Mouse (Mus musculus) midbrain, embryonic 12.5 days (tissue): ENCODE measurements around the gene Gnl3. TPM values are rescaled to one million over a fixed set of nuclear protein-coding genes. Genes with fewer than 3 reads are reported as not detected.

Experiments
- ATAC-seq: fragments of 200-750 bp; cut with Nextera tagmentation; 2 replicates; pipeline ENCODE4 v1.8.0; 2017; ENCODE audit warnings: low read depth, moderate TSS enrichment, moderate library complexity; ENCODE audit not compliant: low FRiP score
- H3K27ac ChIP-seq: fragments of 300-500 bp; sonication (generic); replicated peaks from 2 replicates; pipeline ENCODE4 v1.5.1; 2016; ENCODE audit warnings: mild to moderate bottlenecking
- H3K27me3 ChIP-seq: fragments of 300-500 bp; sonication (generic); 2 replicates; pipeline ENCODE4 v1.6.1; 2016; ENCODE audit warnings: mild to moderate bottlenecking
- H3K36me3 ChIP-seq: fragments of 300-500 bp; sonication (generic); 2 replicates; pipeline ENCODE4 v1.6.1; 2016
- H3K4me1 ChIP-seq: fragments of 300-500 bp; sonication (generic); 2 replicates; pipeline ENCODE4 v1.6.1; 2016
- H3K4me2 ChIP-seq: fragments of 300-500 bp; sonication (generic); replicated peaks from 2 replicates; pipeline ENCODE4 v1.6.1; 2016; ENCODE audit warnings: mild to moderate bottlenecking, moderate library complexity
- H3K4me3 ChIP-seq: fragments of 300-500 bp; sonication (generic); 2 replicates; pipeline ENCODE4 v1.5.1; 2016; ENCODE audit warnings: mild to moderate bottlenecking
- H3K9ac ChIP-seq: fragments of 300-500 bp; sonication (generic); replicated peaks from 2 replicates; pipeline ENCODE4 v1.6.1; 2016; ENCODE audit warnings: mild to moderate bottlenecking, moderate library complexity
- H3K9me3 ChIP-seq: fragments of 300-500 bp; sonication (generic); 2 replicates; pipeline ENCODE4 v1.6.1; 2016; ENCODE audit warnings: mild to moderate bottlenecking
- WGBS: fragments of 180-500 bp; shearing (Covaris S2); methylation state at CpG from one replicate; pipeline ENCODE4 v1.1.7; 2016; 5-methylcytosine and 5-hydroxymethylcytosine counted together
- polyA plus RNA-seq: library from polyadenylated mRNA; unstranded; fragments of >200 nt; fragmentation: Nextera tagmentation; extraction: Ambion mirVana; gene quantifications from 2 replicates; pipeline ENCODE4 v1.2.1, GENCODE M21; 2016

The Gnl3 gene
- polyA plus RNA-seq = 79.5 and 80.7 TPM in 2 replicates

DNA sequence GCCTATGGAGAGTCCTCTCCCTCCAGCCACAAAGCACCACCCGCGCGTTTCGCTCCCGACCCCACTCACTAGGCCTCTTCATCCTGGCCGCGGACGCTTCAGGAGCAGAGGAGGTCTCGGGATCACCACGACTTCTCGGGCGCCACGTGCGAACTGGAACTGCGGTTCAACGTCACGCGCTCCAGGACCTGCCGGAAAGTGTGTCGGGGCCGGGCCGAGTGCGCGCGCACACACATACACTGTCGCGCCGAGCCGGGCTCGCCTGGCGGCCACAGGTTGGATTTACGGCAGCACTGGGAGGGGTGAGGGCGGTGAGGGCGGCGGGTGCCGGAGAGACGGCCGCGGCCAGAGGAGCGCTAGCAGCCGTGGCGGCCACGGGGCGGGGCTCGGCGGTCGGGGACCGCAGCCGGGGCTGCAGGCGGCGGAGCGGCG lies at the start of gene Gnl3, which contains the start of gene Pbrm1:
Gnl3 (minus strand) TSS at position 293 of the 432 bp plus-strand sequence.
Pbrm1 (plus strand) TSS at position 279 of the 432 bp plus-strand sequence.
- Histone ChIP-seq H3K27ac (peak within 1 kb of the TSS; percentile 98), H3K4me2 (peak within 1 kb of the TSS; percentile 83), H3K4me3 (peak within 1 kb of the TSS; percentile 79), H3K9me3 (no peaks in the 10 kb centered on the region), H3K36me3 (peaks cover 47% of the 10 kb centered on the region), H3K27me3 (no peaks in the 10 kb centered on the region), H3K9ac (peak within 1 kb of the TSS; percentile 95), H3K4me1 (peaks cover 32% of the 10 kb centered on the region)
- WGBS = under 1% methylated on average over 50 of the region's 53 CpGs
- peak; percentile 95 for ATAC-seq

DNA sequence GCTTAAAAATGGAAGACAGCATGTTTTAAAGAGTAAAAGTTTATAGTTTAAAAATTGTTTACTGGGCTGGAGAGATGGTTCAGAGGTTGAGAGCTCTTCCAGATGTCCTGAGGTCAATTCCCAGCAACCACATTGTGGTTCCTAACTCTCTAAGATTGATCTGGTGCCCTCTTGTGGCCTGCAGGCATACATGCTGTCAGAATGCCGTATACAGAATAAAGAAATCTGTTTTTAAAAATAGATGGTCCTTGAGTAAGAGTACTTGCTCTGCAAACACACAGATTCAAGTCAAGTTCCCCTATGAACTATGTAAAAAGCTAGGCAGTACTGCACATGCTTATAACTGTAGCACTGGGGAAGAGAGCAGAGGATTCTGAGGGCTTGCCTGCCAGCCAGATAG lies 43.3 kb upstream of the Gnl3 start:
- no peaks in the 10 kb centered on the region for H3K4me1 ChIP-seq
- no peak for ATAC-seq
- H3K4me3 ChIP-seq = no peak overlapping the region
- no peak overlapping the region for H3K9ac ChIP-seq
- no peak overlapping the region for H3K27ac ChIP-seq
- H3K9me3 ChIP-seq = no peaks in the 10 kb centered on the region
- no peaks in the 10 kb centered on the region for H3K27me3 ChIP-seq
- H3K36me3 ChIP-seq = peaks cover 75% of the 10 kb centered on the region
- 84% methylated on average over 1 of the region's 1 CpGs for WGBS
- no peak overlapping the region for H3K4me2 ChIP-seq

DNA sequence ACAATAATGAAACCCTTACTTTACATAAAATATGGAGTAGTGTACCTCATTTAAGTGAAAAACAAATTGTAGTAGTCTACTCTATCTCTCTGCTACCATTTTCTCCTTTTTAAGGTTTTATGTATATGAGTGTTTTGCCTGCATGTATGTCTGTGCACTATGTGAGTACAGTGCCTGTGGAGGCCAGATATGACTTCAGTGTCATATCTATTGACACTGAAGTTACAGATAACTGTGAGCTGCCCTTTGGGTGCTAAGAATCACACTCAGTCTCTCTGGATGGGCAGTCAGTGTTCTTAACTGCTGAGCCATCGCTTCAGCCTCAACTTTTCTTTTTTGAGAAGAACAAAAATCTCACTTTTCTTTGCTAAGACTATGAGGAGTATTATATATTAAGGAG lies 26.9 kb upstream of the Gnl3 start:
- Histone ChIP-seq H3K9ac (no peak overlapping the region), H3K4me1 (no peaks in the 10 kb centered on the region), H3K27ac (no peak overlapping the region), H3K27me3 (no peaks in the 10 kb centered on the region), H3K4me2 (no peak overlapping the region), H3K9me3 (no peaks in the 10 kb centered on the region), H3K4me3 (no peak overlapping the region), H3K36me3 (peaks cover 75% of the 10 kb centered on the region)
- no peak for ATAC-seq
- WGBS = 97% methylated on average over 1 of the region's 1 CpGs

DNA sequence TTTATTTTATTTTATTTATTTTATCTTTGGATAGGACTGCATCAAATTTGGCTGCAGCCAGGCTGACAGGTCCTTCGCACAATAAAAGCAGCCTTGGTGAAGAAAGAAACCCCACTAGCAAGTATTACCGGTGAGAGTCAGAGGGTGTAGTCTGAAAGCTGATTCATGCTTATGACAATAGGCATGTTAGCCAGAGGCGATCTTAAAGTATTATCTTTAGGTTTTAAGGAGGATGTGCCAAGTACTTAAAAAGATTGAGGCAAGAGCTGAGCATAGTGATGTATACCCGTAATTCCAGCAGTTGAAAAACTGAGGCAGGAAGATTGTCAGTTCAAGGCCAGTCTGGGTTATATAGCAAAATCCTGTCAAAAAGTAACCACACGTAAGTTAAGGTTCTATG lies 26.3 kb upstream of the Gnl3 start:
- H3K4me1 ChIP-seq = no peaks in the 10 kb centered on the region
- no peak overlapping the region for H3K27ac ChIP-seq
- H3K9me3 ChIP-seq = no peaks in the 10 kb centered on the region
- H3K27me3 ChIP-seq = no peaks in the 10 kb centered on the region
- no peak for ATAC-seq
- peaks cover 73% of the 10 kb centered on the region for H3K36me3 ChIP-seq
- WGBS = 92% methylated on average over 5 of the region's 5 CpGs
- no peak overlapping the region for H3K4me3 ChIP-seq
- H3K9ac ChIP-seq = no peak overlapping the region
- H3K4me2 ChIP-seq = no peak overlapping the region

DNA sequence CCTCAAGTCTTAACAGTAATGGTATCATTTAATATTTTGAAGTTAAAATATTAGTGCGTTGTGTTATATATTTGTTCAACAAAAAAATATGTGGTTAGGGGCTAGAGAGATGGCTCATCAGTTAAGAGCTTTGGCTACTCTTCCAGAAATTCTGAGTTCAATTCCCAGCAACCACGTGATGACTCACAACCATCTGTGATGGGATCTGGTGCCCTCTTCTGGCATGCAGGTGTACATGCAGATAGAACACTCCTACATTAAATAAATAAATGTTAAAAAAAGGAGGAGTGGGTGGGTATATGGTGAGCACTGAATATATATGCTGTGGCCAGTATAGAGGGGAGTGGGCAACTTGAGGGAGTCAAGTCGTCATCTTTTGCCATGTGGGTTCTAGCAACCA lies 6.8 kb upstream of the Gnl3 start:
- Histone ChIP-seq H3K4me1 (peaks cover 9% of the 10 kb centered on the region; the same call in 1 of the 2 replicates), H3K27me3 (no peaks in the 10 kb centered on the region), H3K4me2 (no peak overlapping the region), H3K27ac (no peak overlapping the region), H3K36me3 (peaks cover 72% of the 10 kb centered on the region), H3K9ac (no peak overlapping the region), H3K4me3 (no peak overlapping the region), H3K9me3 (no peaks in the 10 kb centered on the region)
- whole genome bisulfite sequencing = 78% methylated on average over 3 of the region's 3 CpGs
- ATAC-seq = no peak

DNA sequence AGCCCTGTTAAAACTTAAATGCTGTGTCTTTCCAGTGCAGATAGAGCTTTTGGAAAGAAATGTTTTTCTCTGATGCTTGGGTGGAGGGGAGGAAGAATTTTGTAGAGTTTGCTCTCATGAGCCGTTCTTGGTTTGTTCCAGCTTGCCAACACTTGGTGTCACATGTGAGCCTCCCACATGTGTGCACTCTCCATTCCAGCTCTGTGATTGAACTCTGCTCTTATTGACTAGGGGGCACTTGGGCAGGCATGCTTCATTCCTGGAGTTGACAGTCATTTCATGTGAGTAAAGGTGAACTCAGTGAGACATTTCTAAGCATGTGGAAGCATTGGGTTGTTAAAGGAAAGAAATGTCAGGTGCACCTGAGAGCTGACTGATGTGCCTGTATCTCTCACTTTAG lies 3.6 kb upstream of the Gnl3 start:
- 64% methylated on average over 1 of the region's 1 CpGs for WGBS
- H3K27ac ChIP-seq = no peak overlapping the region
- no peak for ATAC-seq
- H3K9me3 ChIP-seq = no peaks in the 10 kb centered on the region
- no peak overlapping the region for H3K9ac ChIP-seq
- H3K36me3 ChIP-seq = peaks cover 47% of the 10 kb centered on the region
- no peak overlapping the region for H3K4me3 ChIP-seq
- peaks cover 27% of the 10 kb centered on the region for H3K4me1 ChIP-seq
- no peak overlapping the region for H3K4me2 ChIP-seq
- H3K27me3 ChIP-seq = no peaks in the 10 kb centered on the region

DNA sequence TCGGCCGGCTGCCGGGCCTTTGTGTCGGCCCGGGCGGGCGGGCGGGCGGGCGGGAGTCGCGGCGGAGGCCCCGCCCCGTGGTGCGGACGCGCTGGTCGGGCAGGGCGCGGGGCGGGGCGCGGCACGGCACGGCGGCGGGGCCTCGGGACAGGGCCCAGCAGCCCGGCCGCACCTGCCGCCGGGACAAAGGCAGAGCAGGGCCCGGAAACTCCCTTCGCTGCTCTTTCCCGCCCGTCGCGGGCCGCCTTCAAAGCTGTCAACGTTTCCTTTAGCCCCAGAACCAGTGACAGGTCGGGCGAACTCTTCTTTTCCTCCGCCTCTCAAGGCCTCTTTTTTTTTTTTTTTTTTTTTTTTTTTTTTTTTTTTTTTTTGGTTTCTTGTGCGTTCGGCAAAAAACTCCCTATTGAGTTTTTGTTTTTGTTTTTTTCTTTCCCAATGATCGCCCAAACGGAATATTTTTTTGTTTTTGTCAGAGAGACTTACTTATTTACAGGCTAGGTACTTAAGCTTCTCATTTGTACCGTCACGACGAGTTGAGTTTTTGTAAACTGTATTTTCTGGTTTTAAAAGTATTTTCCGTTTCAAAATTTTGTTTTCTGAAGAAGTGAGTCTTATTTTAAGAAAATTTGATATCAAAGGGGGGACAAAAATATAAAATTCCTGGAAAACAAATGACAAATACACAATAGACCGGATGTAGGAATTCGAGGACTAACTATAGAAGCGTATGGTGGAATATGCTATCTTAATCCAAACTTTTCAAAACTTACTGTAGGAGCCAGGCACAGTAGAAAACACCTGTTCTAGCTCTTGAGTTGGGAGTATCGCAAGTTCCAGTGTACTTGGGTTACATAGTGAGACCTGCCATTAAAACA lies 616 bp upstream of the Gnl3 start:
- Histone ChIP-seq H3K4me3 (peak overlapping the region; percentile 79), H3K9me3 (no peaks in the 10 kb centered on the region), H3K4me2 (peak overlapping the region; percentile 60), H3K4me1 (peaks cover 32% of the 10 kb centered on the region), H3K36me3 (peaks cover 46% of the 10 kb centered on the region), H3K27me3 (no peaks in the 10 kb centered on the region), H3K9ac (peak overlapping the region; percentile 95), H3K27ac (peak overlapping the region; percentile 98)
- WGBS = 7% methylated on average over 34 of the region's 56 CpGs
- ATAC-seq = peak; percentile 95

DNA sequence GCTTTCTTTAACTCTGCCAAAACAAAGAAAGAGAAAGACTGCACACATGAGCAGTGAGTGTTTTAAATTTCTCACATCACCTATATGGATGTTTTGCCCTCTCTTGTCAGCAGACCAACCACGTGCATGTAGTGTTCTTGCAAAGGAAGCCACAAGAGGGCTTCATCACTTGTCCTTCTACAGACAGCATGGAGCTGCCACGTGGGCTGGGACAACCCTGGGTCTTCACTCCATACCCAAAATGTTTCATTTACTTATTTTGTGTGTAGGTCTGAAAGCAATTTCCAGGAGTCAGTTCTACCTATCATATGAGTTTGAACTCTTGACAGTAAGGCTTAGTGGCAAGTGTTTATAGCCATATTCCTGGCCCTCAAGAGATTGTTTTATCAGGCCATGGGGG lies 1.1 kb downstream of the Gnl3 start:
- peaks cover 48% of the 10 kb centered on the region for H3K36me3 ChIP-seq
- WGBS = 0% methylated on average over 2 of the region's 2 CpGs

DNA sequence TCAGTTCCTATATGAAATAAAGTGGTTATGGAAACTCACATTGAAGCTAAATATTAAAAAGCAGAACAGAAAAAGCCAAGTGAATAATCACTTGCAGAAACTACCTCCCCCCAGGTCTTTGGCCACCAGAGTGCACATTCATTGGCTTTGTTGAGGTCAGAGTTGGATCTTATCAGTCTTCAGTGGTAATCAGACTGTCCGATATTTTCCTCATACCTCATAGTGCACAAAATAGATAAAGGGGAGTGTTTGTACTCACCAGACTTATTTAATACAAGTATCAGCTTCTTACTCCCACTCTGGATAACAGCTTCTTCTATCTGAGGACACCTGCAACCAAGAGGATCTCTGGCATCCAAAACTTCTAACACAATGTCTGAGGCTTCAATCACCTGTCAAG lies 2.9 kb downstream of the Gnl3 start:
- Histone ChIP-seq H3K9me3 (no peaks in the 10 kb centered on the region), H3K4me3 (no peak overlapping the region), H3K27me3 (no peaks in the 10 kb centered on the region), H3K4me2 (no peak overlapping the region), H3K4me1 (peaks cover 23% of the 10 kb centered on the region), H3K36me3 (peaks cover 62% of the 10 kb centered on the region), H3K9ac (no peak overlapping the region), H3K27ac (no peak overlapping the region)
- ATAC-seq = no peak
- 100% methylated on average over 1 of the region's 1 CpGs for WGBS

More for the DNA sequence above, 1.1 kb downstream of the Gnl3 start:
- Histone ChIP-seq H3K9me3 (no peaks in the 10 kb centered on the region), H3K9ac (peak overlapping the region; percentile 95), H3K4me1 (peaks cover 31% of the 10 kb centered on the region), H3K4me2 (peak overlapping the region; percentile 83), H3K4me3 (peak overlapping the region; percentile 79), H3K27me3 (no peaks in the 10 kb centered on the region), H3K27ac (no peak overlapping the region)
- no peak for ATAC-seq

DNA sequence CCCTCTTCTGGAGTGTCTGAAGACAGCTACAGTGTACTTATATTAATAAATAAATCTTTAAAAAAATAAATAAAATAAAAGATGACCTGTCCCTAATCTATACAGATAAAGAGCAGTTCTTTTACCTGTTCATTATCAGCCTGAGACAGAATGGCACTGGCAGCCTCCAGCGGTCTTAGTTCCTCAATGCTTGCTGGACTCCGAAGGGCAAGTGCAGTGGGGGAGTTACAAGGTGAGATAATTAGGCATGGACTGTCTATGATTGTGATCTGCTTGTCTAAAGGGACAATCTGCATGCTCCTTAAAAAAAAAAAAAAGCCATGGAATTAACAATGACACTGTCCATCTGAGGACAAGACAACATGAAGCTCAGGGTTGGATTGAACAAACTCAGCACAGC lies 5.0 kb downstream of the Gnl3 start:
- peaks cover 14% of the 10 kb centered on the region for H3K4me1 ChIP-seq
- H3K36me3 ChIP-seq = peaks cover 81% of the 10 kb centered on the region
- H3K9me3 ChIP-seq = no peaks in the 10 kb centered on the region
- no peak for ATAC-seq
- no peak overlapping the region for H3K9ac ChIP-seq
- H3K27me3 ChIP-seq = no peaks in the 10 kb centered on the region
- H3K4me3 ChIP-seq = no peak overlapping the region
- WGBS = 93% methylated on average over 2 of the region's 2 CpGs
- no peak overlapping the region for H3K4me2 ChIP-seq
- H3K27ac ChIP-seq = no peak overlapping the region

DNA sequence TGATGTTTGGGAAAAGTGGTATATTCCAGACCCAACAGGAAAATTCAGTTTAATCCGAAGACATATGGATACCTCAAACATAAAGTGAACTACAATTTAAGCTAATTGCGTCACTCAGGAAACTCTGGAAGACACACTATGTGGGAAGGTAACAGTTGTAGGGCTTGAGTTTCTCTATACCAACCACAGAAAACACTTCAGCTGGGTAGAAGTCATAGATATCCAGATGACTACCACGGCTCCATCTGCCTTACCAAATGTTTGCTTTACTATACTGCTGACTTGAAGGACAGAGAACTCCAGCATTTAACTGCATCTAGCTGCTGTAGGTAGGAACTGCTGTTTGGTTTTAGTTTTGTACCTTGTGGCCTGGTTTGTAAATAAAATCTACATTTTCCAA lies 7.4 kb downstream of the Gnl3 start:
- Histone ChIP-seq H3K27ac (no peak overlapping the region), H3K4me2 (no peak overlapping the region), H3K36me3 (peaks cover 94% of the 10 kb centered on the region), H3K27me3 (no peaks in the 10 kb centered on the region), H3K4me3 (no peak overlapping the region), H3K9me3 (no peaks in the 10 kb centered on the region), H3K9ac (no peak overlapping the region), H3K4me1 (no peaks in the 10 kb centered on the region)
- no peak for ATAC-seq
- WGBS = 97% methylated on average over 3 of the region's 3 CpGs

DNA sequence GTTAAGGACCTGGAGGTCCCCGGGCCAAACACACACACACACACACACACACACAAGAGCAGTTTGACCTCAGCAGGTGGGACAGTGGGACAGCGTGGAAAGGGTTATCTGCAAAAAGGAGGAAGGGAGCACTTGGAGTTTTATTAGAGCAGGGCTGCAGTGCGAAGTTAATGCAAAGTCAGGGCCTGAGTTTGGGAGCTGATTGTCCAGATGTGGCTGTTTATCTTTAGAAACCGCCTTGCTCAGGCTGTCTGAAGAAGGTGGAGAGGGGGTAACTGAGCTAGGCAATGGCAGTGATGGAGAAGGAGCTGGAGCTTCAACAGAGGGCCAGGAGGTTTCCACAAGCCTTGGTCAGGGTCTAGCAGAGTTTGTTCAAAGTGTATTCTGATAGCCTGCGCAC lies 12.2 kb downstream of the Gnl3 start:
- WGBS = 90% methylated on average over 5 of the region's 5 CpGs
- Histone ChIP-seq H3K9ac (no peak overlapping the region), H3K4me2 (no peak overlapping the region), H3K9me3 (no peaks in the 10 kb centered on the region), H3K36me3 (peaks cover 47% of the 10 kb centered on the region), H3K27me3 (no peaks in the 10 kb centered on the region), H3K4me3 (no peak overlapping the region), H3K4me1 (peaks cover 8% of the 10 kb centered on the region), H3K27ac (no peak overlapping the region)
- ATAC-seq = no peak
